Mouse (Mus musculus): ENCODE measurements around the gene Arhgap33. TPM values are rescaled to one million over a fixed set of nuclear protein-coding genes. Genes with fewer than 3 reads are reported as not detected.

Gene Arhgap33
- polyA plus RNA-seq, 1 experiment, result 24.0 TPM

DNA sequence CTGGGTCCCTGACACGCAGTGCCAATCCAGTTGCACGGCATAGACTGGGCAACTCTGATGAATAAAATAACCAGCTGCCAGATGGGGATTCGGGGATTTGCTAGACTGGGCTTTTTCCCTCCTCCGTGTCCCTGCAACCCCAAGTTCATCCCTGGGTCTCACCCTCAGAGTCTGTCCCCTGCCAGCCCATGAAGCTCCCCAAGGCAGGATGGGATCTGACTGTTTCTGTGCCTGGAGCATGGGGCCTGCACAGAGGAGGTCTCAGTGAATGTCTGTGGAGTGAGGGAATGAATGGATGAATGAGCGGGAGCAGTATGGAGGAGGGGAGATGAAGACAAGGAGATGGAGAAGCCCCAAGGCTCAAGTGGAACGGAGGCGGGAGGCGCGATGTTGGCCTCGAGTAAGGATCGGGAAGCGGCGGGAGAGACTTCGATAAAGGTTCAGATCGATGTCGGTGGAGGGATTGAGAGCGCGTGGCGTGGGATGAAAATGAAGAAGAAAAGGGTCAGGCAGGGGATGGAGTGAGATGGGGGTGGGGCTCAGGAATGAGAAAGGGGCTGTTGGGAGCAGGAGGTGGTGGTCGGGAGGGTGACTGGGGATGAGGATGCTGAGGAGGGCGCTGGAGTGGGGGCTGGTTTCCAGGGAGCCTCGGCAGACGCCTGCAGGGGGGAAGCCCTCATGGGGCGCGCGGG, 773 bp downstream of the Arhgap33 start:
- TF ChIP-seq CTCF (IDR thresholded peaks at IDR 0.05; ENCODE audit: insufficient read depth, low read length) (no peak), POLR2A (IDR thresholded peaks at IDR 0.05; ENCODE audit: borderline replicate concordance, extremely low read depth, low read depth, low read length) (no peak)
- WGBS, result 14% methylated on average over 26 of the region's 26 CpGs
- DNase-seq, result no peak
- peak overlapping the region; percentile 70 for H3K4me3 ChIP-seq (replicated peaks; ENCODE audit: extremely low read depth, low read depth, low read length)
- H3K4me1 ChIP-seq (ENCODE audit: control insufficient read depth, insufficient read depth, low read length), result peaks cover 6% of the 10 kb centered on the region

DNA sequence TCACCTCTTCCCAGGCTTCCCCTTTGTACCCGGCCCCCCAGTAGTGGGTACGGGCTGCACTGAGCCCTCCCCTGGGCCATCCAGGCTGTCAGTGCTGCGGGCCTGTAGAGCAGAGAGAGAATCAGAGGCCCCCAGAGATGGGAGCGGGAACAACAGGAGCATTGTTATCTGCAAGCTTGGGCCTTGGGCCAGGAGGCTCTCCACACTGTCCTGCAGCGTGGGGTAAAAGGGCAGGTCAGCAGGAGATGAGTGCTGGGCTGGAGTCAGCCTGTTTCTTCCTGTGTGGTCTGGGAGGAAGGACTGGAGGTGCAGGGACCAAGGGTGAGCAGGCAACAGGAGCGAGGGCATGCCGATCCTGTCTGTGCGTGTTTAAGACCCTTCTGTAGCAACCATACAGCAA, 1.9 kb downstream of the Arhgap33 start:
- DNase-seq, result no peak
- 47% methylated on average over 8 of the region's 8 CpGs for WGBS
- peaks cover 6% of the 10 kb centered on the region for H3K4me1 ChIP-seq (ENCODE audit: control insufficient read depth, insufficient read depth, low read length)
- no peak overlapping the region for H3K4me3 ChIP-seq (replicated peaks; ENCODE audit: extremely low read depth, low read depth, low read length)
- TF ChIP-seq POLR2A (IDR thresholded peaks at IDR 0.05; ENCODE audit: borderline replicate concordance, extremely low read depth, low read depth, low read length) (no peak), CTCF (IDR thresholded peaks at IDR 0.05; ENCODE audit: insufficient read depth, low read length) (no peak)

- 86% methylated on average over 9 of the region's 9 CpGs for WGBS
- Histone ChIP-seq H3K4me3 (replicated peaks; ENCODE audit: extremely low read depth, low read depth, low read length) (no peak overlapping the region), H3K4me1 (ENCODE audit: control insufficient read depth, insufficient read depth, low read length) (peaks cover 8% of the 10 kb centered on the region)
- TF ChIP-seq POLR2A (IDR thresholded peaks at IDR 0.05; ENCODE audit: borderline replicate concordance, extremely low read depth, low read depth, low read length), result no peak
- no peak for TF ChIP-seq CTCF (IDR thresholded peaks at IDR 0.05; ENCODE audit: insufficient read depth, low read length)
- no peak for DNase-seq
Measured at GRCm38 (mm10) chr7:30531291-30531815, 3.5 kb downstream of the Arhgap33 start.

- no peak for TF ChIP-seq POLR2A (IDR thresholded peaks at IDR 0.05; ENCODE audit: borderline replicate concordance, extremely low read depth, low read depth, low read length)
- TF ChIP-seq CTCF (IDR thresholded peaks at IDR 0.05; ENCODE audit: insufficient read depth, low read length), result no peak
- Histone ChIP-seq H3K4me3 (replicated peaks; ENCODE audit: extremely low read depth, low read depth, low read length) (no peak overlapping the region), H3K4me1 (ENCODE audit: control insufficient read depth, insufficient read depth, low read length) (peaks cover 3% of the 10 kb centered on the region; the same call in 1 of the 2 replicates)
- WGBS, result 89% methylated on average over 14 of the region's 14 CpGs
- no peak for DNase-seq
Measured at GRCm38 (mm10) chr7:30526981-30527380, 7.9 kb downstream of the Arhgap33 start.

GRCm38 (mm10) chr7:30526399-30526798, 8.5 kb downstream of the Arhgap33 start:
- 47% methylated on average over 17 of the region's 17 CpGs for WGBS
- H3K4me3 ChIP-seq (replicated peaks; ENCODE audit: extremely low read depth, low read depth, low read length), result peak overlapping the region; percentile 22
- peaks cover 3% of the 10 kb centered on the region; the same call in 1 of the 2 replicates for H3K4me1 ChIP-seq (ENCODE audit: control insufficient read depth, insufficient read depth, low read length)
- no peak for DNase-seq
- TF ChIP-seq CTCF (IDR thresholded peaks at IDR 0.05; ENCODE audit: insufficient read depth, low read length) (no peak), POLR2A (IDR thresholded peaks at IDR 0.05; ENCODE audit: borderline replicate concordance, extremely low read depth, low read depth, low read length) (no peak)

GRCm38 (mm10) chr7:30525954-30526353, 8.9 kb downstream of the Arhgap33 start:
- 0 out of 2 replicates have a peak, but pooled peaks have one; percentile 3 for TF ChIP-seq POLR2A (IDR thresholded peaks at IDR 0.05; ENCODE audit: borderline replicate concordance, extremely low read depth, low read depth, low read length)
- TF ChIP-seq CTCF (IDR thresholded peaks at IDR 0.05; ENCODE audit: insufficient read depth, low read length), result no peak
- Histone ChIP-seq H3K4me1 (ENCODE audit: control insufficient read depth, insufficient read depth, low read length) (peaks cover 3% of the 10 kb centered on the region; the same call in 1 of the 2 replicates), H3K4me3 (replicated peaks; ENCODE audit: extremely low read depth, low read depth, low read length) (peak overlapping the region; percentile 41)
- WGBS, result 31% methylated on average over 10 of the region's 10 CpGs
- DNase-seq, result peak; percentile 37

DNA sequence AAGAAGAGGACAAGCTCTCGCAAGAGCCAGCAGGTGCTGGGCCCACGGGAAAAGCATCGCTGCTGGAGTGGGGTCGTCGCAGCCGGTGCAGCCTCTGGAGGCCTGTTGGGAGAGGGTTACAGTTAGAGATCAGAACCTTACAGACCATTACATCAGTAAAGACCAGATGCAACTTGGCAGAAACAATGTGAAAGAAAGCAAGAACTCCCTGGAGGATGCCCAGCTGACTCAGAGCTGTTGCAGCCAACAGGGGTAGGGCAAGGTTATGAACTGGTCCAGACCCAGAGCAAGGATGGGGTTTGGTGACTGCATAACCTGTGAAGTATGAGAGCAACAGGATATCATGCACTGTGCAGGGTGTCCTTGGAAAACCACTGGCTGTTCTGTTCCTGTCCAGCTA, 10.4 kb downstream of the Arhgap33 start:
- TF ChIP-seq CTCF (IDR thresholded peaks at IDR 0.05; ENCODE audit: insufficient read depth, low read length) (no peak), POLR2A (IDR thresholded peaks at IDR 0.05; ENCODE audit: borderline replicate concordance, extremely low read depth, low read depth, low read length) (no peak)
- DNase-seq, result no peak
- H3K4me1 ChIP-seq (ENCODE audit: control insufficient read depth, insufficient read depth, low read length), result peaks cover 3% of the 10 kb centered on the region; the same call in 1 of the 2 replicates
- H3K4me3 ChIP-seq (replicated peaks; ENCODE audit: extremely low read depth, low read depth, low read length), result no peak overlapping the region
- 75% methylated on average over 6 of the region's 6 CpGs for WGBS

GRCm38 (mm10) chr7:30522871-30523270, 12.0 kb downstream of the Arhgap33 start:
- DNase-seq, result no peak
- H3K4me1 ChIP-seq (ENCODE audit: control insufficient read depth, insufficient read depth, low read length), result peaks cover 3% of the 10 kb centered on the region; the same call in 1 of the 2 replicates
- WGBS, result 92% methylated on average over 10 of the region's 10 CpGs
- no peak for TF ChIP-seq CTCF (IDR thresholded peaks at IDR 0.05; ENCODE audit: insufficient read depth, low read length)
- no peak for TF ChIP-seq POLR2A (IDR thresholded peaks at IDR 0.05; ENCODE audit: borderline replicate concordance, extremely low read depth, low read depth, low read length)
- H3K4me3 ChIP-seq (replicated peaks; ENCODE audit: extremely low read depth, low read depth, low read length), result no peak overlapping the region

DNA sequence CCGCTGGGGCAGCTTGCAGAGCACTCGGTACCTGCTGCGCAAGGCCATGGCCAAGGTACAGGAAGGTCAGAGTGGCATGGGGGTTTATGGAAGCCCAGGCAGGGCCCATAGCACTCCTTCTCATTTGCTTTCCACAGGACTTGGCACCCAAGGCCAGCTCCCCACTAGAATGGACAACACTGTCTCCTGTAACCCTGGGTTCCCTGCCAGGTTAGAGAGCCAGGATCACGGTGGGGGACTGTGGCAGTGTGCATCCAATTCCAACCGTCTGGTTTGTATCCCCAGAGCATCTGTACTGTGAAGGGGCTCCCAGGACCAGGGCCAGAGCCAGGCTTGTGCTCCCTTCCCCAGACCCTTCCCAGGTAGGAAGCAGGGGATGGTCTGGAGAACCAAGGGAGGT, 14.0 kb downstream of the Arhgap33 start:
- no peak for TF ChIP-seq CTCF (IDR thresholded peaks at IDR 0.05; ENCODE audit: insufficient read depth, low read length)
- no peak for TF ChIP-seq POLR2A (IDR thresholded peaks at IDR 0.05; ENCODE audit: borderline replicate concordance, extremely low read depth, low read depth, low read length)
- WGBS, result 68% methylated on average over 5 of the region's 5 CpGs
- DNase-seq, result no peak
- H3K4me3 ChIP-seq (replicated peaks; ENCODE audit: extremely low read depth, low read depth, low read length), result no peak overlapping the region
- no peaks in the 10 kb centered on the region; the same call in 1 of the 2 replicates for H3K4me1 ChIP-seq (ENCODE audit: control insufficient read depth, insufficient read depth, low read length)

DNA sequence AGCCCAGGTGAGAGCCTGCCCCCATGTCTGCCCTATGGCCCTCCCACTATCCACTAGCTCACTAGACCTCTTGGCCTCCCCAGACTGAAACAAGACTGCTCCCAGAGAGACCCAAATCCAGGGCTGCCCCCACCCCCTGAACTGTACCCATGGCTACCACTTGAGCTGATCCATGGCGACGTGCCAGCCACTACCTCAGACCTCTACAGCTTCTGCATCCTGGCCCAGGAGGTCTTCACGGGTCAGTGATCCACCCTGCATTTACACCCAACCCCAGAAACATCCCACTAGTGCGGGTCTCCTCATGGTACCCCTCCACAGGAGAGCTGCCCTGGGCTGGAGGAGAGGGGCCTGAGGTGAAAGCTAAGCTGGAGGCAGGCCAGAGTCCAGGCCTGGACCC, 14.5 kb downstream of the Arhgap33 start:
- H3K4me1 ChIP-seq (ENCODE audit: control insufficient read depth, insufficient read depth, low read length), result no peaks in the 10 kb centered on the region
- H3K4me3 ChIP-seq (replicated peaks; ENCODE audit: extremely low read depth, low read depth, low read length), result no peak overlapping the region
- WGBS, result 73% methylated on average over 4 of the region's 4 CpGs
- no peak for DNase-seq
- TF ChIP-seq POLR2A (IDR thresholded peaks at IDR 0.05; ENCODE audit: borderline replicate concordance, extremely low read depth, low read depth, low read length) (no peak), CTCF (IDR thresholded peaks at IDR 0.05; ENCODE audit: insufficient read depth, low read length) (no peak)
